Mouse (Mus musculus) T-helper 17 cell (primary cell): Measurements from ENCODE around the gene Hivep1.

Experiments used
- in situ Hi-C, 2 experiments: fragments of 300-600 bp; cut with MboI, MseI; formaldehyde crosslinking; loops; 1 replicate in 1 of 2; 2 replicates in 1 of 2; pipeline ENCODE4 v1.15.1; 2025; ENCODE audit warnings: high pct_unique_total_duplicates in 2 of 2

Hivep1 gene

GRCm38 (mm10) chr13:42071011-42071410, 19.2 kb downstream of the Hivep1 start:
- in situ Hi-C loops: loop anchor here in 1 of 2 experiments (25.0 kb wide), 2 partner anchors 709 to 1059 kb away; partner anchors contain the start of genes Pak1ip1 and Tmem14c

GRCm38 (mm10) chr13:42073285-42073684, 21.5 kb downstream of the Hivep1 start:
- in situ Hi-C loops: loop anchor here in 1 of 2 experiments (25.0 kb wide), 2 partner anchors 711 to 1061 kb away; partner anchors contain the start of genes Pak1ip1 and Tmem14c

GRCm38 (mm10) chr13:42075546-42075945, 23.7 kb downstream of the Hivep1 start:
- in situ Hi-C loops: no loop called here

- in situ Hi-C loops: no loop called here
Measured at GRCm38 (mm10) chr13:42076751-42077302, 25.0 kb downstream of the Hivep1 start.

- in situ Hi-C loops: no loop called here
Measured at GRCm38 (mm10) chr13:42077629-42078028, 25.8 kb downstream of the Hivep1 start.

GRCm38 (mm10) chr13:42080131-42080916, 28.5 kb downstream of the Hivep1 start:
- in situ Hi-C loops: loop anchor here in 1 of 2 experiments (5.0 kb wide), 1 partner anchor 77 kb away; no protein-coding TSS in a partner anchor

- in situ Hi-C loops: no loop called here
Measured at GRCm38 (mm10) chr13:42088339-42088738, 36.5 kb downstream of the Hivep1 start.

GRCm38 (mm10) chr13:42089025-42089424, 37.2 kb downstream of the Hivep1 start:
- in situ Hi-C loops: no loop called here

GRCm38 (mm10) chr13:42090751-42091150, 38.9 kb downstream of the Hivep1 start:
- in situ Hi-C loops: loop anchor here in 1 of 2 experiments (10.0 kb wide), 1 partner anchor 1214 kb away; the partner anchor contains the start of gene Gfod1

- in situ Hi-C loops: loop anchor here in 1 of 2 experiments (10.0 kb wide), 1 partner anchor 1212 kb away; the partner anchor contains the start of gene Gfod1
Measured at GRCm38 (mm10) chr13:42092392-42093139, 40.7 kb downstream of the Hivep1 start.

GRCm38 (mm10) chr13:42093268-42094042, 41.6 kb downstream of the Hivep1 start:
- in situ Hi-C loops: loop anchor here in 1 of 2 experiments (10.0 kb wide), 1 partner anchor 1211 kb away; the partner anchor contains the start of gene Gfod1

- in situ Hi-C loops: loop anchor here (5.0 to 10.0 kb wide), 2 partner anchors 39 to 1209 kb away; partner anchors contain the start of gene Gfod1 (in 1 of the 2)
Measured at GRCm38 (mm10) chr13:42095826-42096515, 44.1 kb downstream of the Hivep1 start.

GRCm38 (mm10) chr13:42097109-42097508, 45.3 kb downstream of the Hivep1 start:
- in situ Hi-C loops: loop anchor here (5.0 to 10.0 kb wide), 2 partner anchors 40 to 1208 kb away; partner anchors contain the start of gene Gfod1 (in 1 of the 2)

- in situ Hi-C loops: loop anchor here (5.0 to 10.0 kb wide), 2 partner anchors 41 to 1206 kb away; partner anchors contain the start of gene Gfod1 (in 1 of the 2)
Measured at GRCm38 (mm10) chr13:42098522-42098921, 46.7 kb downstream of the Hivep1 start.

- in situ Hi-C loops: loop anchor here (5.0 to 10.0 kb wide), 2 partner anchors 42 to 1205 kb away; partner anchors contain the start of gene Gfod1 (in 1 of the 2)
Measured at GRCm38 (mm10) chr13:42099523-42099922, 47.7 kb downstream of the Hivep1 start.

- in situ Hi-C loops: loop anchor here (5.0 to 25.0 kb wide), 2 partner anchors 39 to 614 kb away; partner anchors contain the start of gene Nedd9 (in 1 of the 2)
Measured at GRCm38 (mm10) chr13:42101440-42102190, 49.8 kb downstream of the Hivep1 start.

- in situ Hi-C loops: loop anchor here (5.0 to 25.0 kb wide), 2 partner anchors 41 to 616 kb away; partner anchors contain the start of gene Nedd9 (in 1 of the 2)
Measured at GRCm38 (mm10) chr13:42102980-42103379, 51.2 kb downstream of the Hivep1 start.

- in situ Hi-C loops: loop anchor here (5.0 to 25.0 kb wide), 2 partner anchors 41 to 616 kb away; partner anchors contain the start of gene Nedd9 (in 1 of the 2)
Measured at GRCm38 (mm10) chr13:42103486-42104166, 51.8 kb downstream of the Hivep1 start.
